Mouse (Mus musculus) left cerebral cortex, postnatal 14 days (tissue): Measurements from ENCODE around the gene Lmbrd1. TPM values are rescaled to one million over a fixed set of nuclear protein-coding genes. Genes with fewer than 3 reads are reported as not detected.

Source experiments
- total RNA-seq, 2 experiments: library from RNA; stranded (reverse); gene quantifications; 2 replicates each; pipeline ENCODE4 v1.2.3; 2021

Gene Lmbrd1
- total RNA-seq, 2 experiments from 2014 or later, result 117 to 120 TPM

Other genes starting within 250 kb of the Lmbrd1 start
- gene Col19a1, start 91.2 kb upstream of the Lmbrd1 start, total RNA-seq, result 10 to 100 TPM; 33.8 to 39.0 TPM